Mouse (Mus musculus) G1E (cell line): ENCODE results near the gene Rp9.

Experiments
- CTCF ChIP-seq: IDR thresholded peaks from 2 replicates; pipeline ENCODE4 v1.5.1; 2012; ENCODE audit warnings: low read depth, low read length, inconsistent platforms, mixed read lengths
- GATA1 ChIP-seq: IDR thresholded peaks from 2 replicates; pipeline ENCODE4 v1.6.1; 2012; ENCODE audit warnings: borderline replicate concordance, low read length, inconsistent platforms, mixed read lengths
- GATA2 ChIP-seq: IDR thresholded peaks from 2 replicates; pipeline ENCODE4 v1.6.1; 2012; ENCODE audit warnings: low read depth, low read length, inconsistent platforms, borderline replicate concordance
- POLR2AphosphoS5 ChIP-seq: IDR thresholded peaks from 2 replicates; pipeline ENCODE4 v1.6.1; 2012; ENCODE audit warnings: low read depth, low read length, inconsistent platforms; ENCODE audit not compliant: insufficient replicate concordance
- TAL1 ChIP-seq: conservative IDR thresholded peaks from 2 replicates; pipeline ENCODE4 v1.6.1; 2012; ENCODE audit warnings: low read depth, low read length, inconsistent platforms, mixed read lengths

DNA sequence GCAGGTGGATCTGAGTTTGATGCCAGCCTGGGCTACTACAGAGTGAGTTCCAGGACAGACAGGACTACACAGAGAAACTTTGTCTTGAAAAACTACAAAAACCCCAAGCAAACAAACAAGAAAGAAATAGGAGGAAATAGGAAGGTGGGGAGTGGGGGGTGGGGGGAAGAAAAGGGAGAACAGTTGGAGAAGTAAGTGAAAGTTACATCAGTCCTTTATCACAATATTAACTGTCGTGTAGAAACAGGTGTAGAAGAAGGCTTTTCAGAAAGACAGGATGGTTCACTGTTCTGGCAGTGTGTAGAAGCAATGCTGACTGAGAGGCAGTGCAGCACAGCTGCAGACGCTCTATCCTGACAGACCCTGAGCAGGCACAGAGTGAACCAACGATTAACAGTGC, 66.6 kb downstream of the Rp9 start:
- no peak for TF ChIP-seq CTCF
- no peak for TF ChIP-seq GATA2
- no peak for TF ChIP-seq GATA1
- no peak for TF ChIP-seq TAL1
- TF ChIP-seq POLR2AphosphoS5, result no peak
